In genomic region chr5:39412756-39413155, GRCm38 (mm10) we compare ENCODE assay signal across 16 mouse cellular contexts.
"Had no signal": no experiment of that assay in that cellular context is flagged by ENCODE, and none has a peak within 500 bp of the region (broad histone marks: within the 10 kb centered on the region; RNA-seq: fewer than 3 reads in every experiment).

No protein-coding gene starts in this region.

- DNase-seq: retina, postnatal 1 day; right cerebral cortex, adult 18-20 months; right cerebral cortex, postnatal 14 days; right cerebral cortex, postnatal 25 days; right cerebral cortex, postnatal 4 days; spleen, adult 18-20 months; thymus, adult 18-20 months; thymus, adult 2 months; thymus, postnatal 25 days; thymus, postnatal 36 days; thymus, postnatal 4 days had no signal

- H3K36me3 ChIP-seq: neural tube, embryonic 12.5 days; neural tube, embryonic 13.5 days; neural tube, embryonic 15.5 days; stomach, embryonic 15.5 days had no signal

- H3K4me2 ChIP-seq: neural tube, embryonic 12.5 days; neural tube, embryonic 13.5 days; neural tube, embryonic 15.5 days; stomach, embryonic 15.5 days had no signal

- H3K4me3 ChIP-seq: neural tube, embryonic 12.5 days; neural tube, embryonic 13.5 days; neural tube, embryonic 15.5 days; stomach, embryonic 15.5 days had no signal

- H3K27me3 ChIP-seq: neural tube, embryonic 12.5 days; neural tube, embryonic 13.5 days; neural tube, embryonic 15.5 days; stomach, embryonic 15.5 days had no signal

- H3K27ac ChIP-seq: neural tube, embryonic 12.5 days; neural tube, embryonic 13.5 days; neural tube, embryonic 15.5 days; stomach, embryonic 15.5 days; stomach, postnatal 0 days had no signal

- H3K9ac ChIP-seq: neural tube, embryonic 12.5 days; neural tube, embryonic 13.5 days; neural tube, embryonic 15.5 days; stomach, embryonic 15.5 days had no signal

- H3K9me3 ChIP-seq: neural tube, embryonic 12.5 days; neural tube, embryonic 13.5 days; neural tube, embryonic 15.5 days; stomach, embryonic 15.5 days had no signal

- H3K4me1 ChIP-seq: stomach, embryonic 15.5 days had no signal
